Mouse (Mus musculus): ENCODE results near the gene Stap2.
A peak's percentile ranks its signal among the peaks of the same experiment; 100 is the strongest.

GRCm38 (mm10) chr17:56036176-56036900 is 31.0 kb upstream of the Stap2 start, which contains the start of gene Sh3gl1:
- TF ChIP-seq CTCF (IDR thresholded peaks at IDR 0.05; ENCODE audit: low read depth) (peak; percentile 100), EP300 (IDR thresholded peaks at IDR 0.05; ENCODE audit: low read depth) (peak; percentile 86)

Data from liver, postnatal 0 days (tissue).